ENCODE assay signal across 8 mouse cellular contexts in the genomic region with DNA sequence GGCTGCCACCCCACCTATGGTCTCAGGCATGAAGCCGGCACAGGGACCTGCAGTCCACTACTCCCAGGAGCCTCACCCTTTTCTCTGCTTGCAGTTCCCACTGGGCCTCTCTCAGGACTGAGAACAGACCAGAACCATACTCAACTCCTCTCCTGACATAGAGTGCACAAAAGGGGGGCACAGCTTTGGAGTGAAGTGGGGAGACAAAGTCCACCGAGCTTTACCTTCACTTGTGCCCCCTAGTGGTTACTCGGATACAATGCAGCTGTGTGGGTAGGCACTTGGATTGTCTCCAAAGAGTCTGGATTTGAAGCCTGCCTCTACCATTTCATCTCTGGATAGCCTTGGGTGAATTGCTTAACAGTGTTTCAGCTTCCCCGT.
DNase-seq lines count a peak whose midpoint lies in the region; ATAC-seq and TF ChIP-seq lines count a peak whose summit lies in the region.

No protein-coding gene starts in this region.

- H3K9ac ChIP-seq in limb, embryonic 11.5 days (ENCODE audit: low read length): no peak overlapping the region
- no peak overlapping the region for H3K9ac ChIP-seq in forebrain, embryonic 14.5 days (ENCODE audit: low read length)
- no peak overlapping the region for H3K9ac ChIP-seq in hindbrain, embryonic 15.5 days
- H3K9ac ChIP-seq in lung, embryonic 14.5 days: no peak overlapping the region
- no peak overlapping the region for H3K9ac ChIP-seq in stomach, embryonic 14.5 days (replicated peaks; ENCODE audit: low read depth, low read length)

- intact Hi-C loops in gastrocnemius, postnatal 36 days (cut with DNase I): loop anchor here (10.0 kb wide), 1 partner anchor 548 kb away; no protein-coding TSS in a partner anchor

- peak; percentile 70 for TF ChIP-seq CTCF in lung, embryonic 14.5 days (IDR thresholded peaks at IDR 0.05; ENCODE audit: low read depth)

- no peaks in the 10 kb centered on the region for H3K9me3 ChIP-seq in limb, embryonic 11.5 days (ENCODE audit: control insufficient read depth, low read length)
- no peaks in the 10 kb centered on the region for H3K9me3 ChIP-seq in limb, embryonic 10.5 days (replicated peaks)
- no peaks in the 10 kb centered on the region for H3K9me3 ChIP-seq in forebrain, embryonic 14.5 days (replicated peaks; ENCODE audit: control insufficient read depth, low read length)
- no peaks in the 10 kb centered on the region for H3K9me3 ChIP-seq in hindbrain, embryonic 15.5 days
- no peaks in the 10 kb centered on the region for H3K9me3 ChIP-seq in lung, embryonic 14.5 days (ENCODE audit: low read depth, low read length)
- H3K9me3 ChIP-seq in stomach, embryonic 14.5 days (ENCODE audit: control insufficient read depth, low read depth, low read length): no peaks in the 10 kb centered on the region

- 49% methylated on average over 4 of the region's 4 CpGs for WGBS in limb, embryonic 11.5 days
- WGBS in limb, embryonic 10.5 days: 46% methylated on average over 4 of the region's 4 CpGs
- WGBS in forebrain, embryonic 14.5 days: 27% methylated on average over 4 of the region's 4 CpGs
- 31% methylated on average over 4 of the region's 4 CpGs for WGBS in hindbrain, embryonic 15.5 days
- 43% methylated on average over 4 of the region's 4 CpGs for WGBS in lung, embryonic 14.5 days
- WGBS in stomach, embryonic 14.5 days: 42% methylated on average over 4 of the region's 4 CpGs

- no peak overlapping the region for H3K4me2 ChIP-seq in limb, embryonic 11.5 days (ENCODE audit: low read depth, severe bottlenecking)
- H3K4me2 ChIP-seq in forebrain, embryonic 14.5 days (ENCODE audit: low read length): no peak overlapping the region
- 0 out of 2 replicates have a peak overlapping the region, but pooled peaks have one; percentile 15 for H3K4me2 ChIP-seq in hindbrain, embryonic 15.5 days
- no peak overlapping the region for H3K4me2 ChIP-seq in lung, embryonic 14.5 days
- no peak overlapping the region for H3K4me2 ChIP-seq in stomach, embryonic 14.5 days (replicated peaks; ENCODE audit: low read depth, low read length)

- peak; percentile 55 for DNase-seq in limb, embryonic 11.5 days (ENCODE audit: low spot score)
- DNase-seq in limb, embryonic 10.5 days (ENCODE audit: low spot score): no peak
- peak; percentile 23 to 29 for DNase-seq in adrenal gland, postnatal 36 days
- peak; percentile 84 for DNase-seq in forebrain, embryonic 14.5 days (ENCODE audit: low spot score)
- DNase-seq in lung, embryonic 14.5 days: peak; percentile 59
- DNase-seq in gastrocnemius, postnatal 36 days: no peak

- H3K36me3 ChIP-seq in limb, embryonic 11.5 days (ENCODE audit: control insufficient read depth, insufficient read depth, low read length): no peaks in the 10 kb centered on the region
- H3K36me3 ChIP-seq in limb, embryonic 10.5 days: no peaks in the 10 kb centered on the region
- peaks cover 16% of the 10 kb centered on the region; the same call in 1 of the 2 replicates for H3K36me3 ChIP-seq in forebrain, embryonic 14.5 days (ENCODE audit: control insufficient read depth, insufficient read depth, low read length)
- H3K36me3 ChIP-seq in hindbrain, embryonic 15.5 days: peaks cover 5% of the 10 kb centered on the region; the same call in 1 of the 2 replicates
- no peaks in the 10 kb centered on the region for H3K36me3 ChIP-seq in lung, embryonic 14.5 days (ENCODE audit: insufficient read depth)
- H3K36me3 ChIP-seq in stomach, embryonic 14.5 days (ENCODE audit: control insufficient read depth, insufficient read depth, low read length): no peaks in the 10 kb centered on the region

- no peak overlapping the region for H3K27ac ChIP-seq in limb, embryonic 11.5 days (replicated peaks; ENCODE audit: low read depth, low read length)
- no peak overlapping the region for H3K27ac ChIP-seq in limb, embryonic 10.5 days
- peak overlapping the region; percentile 78 for H3K27ac ChIP-seq in forebrain, embryonic 14.5 days (ENCODE audit: low read depth, low read length)
- peak overlapping the region; percentile 76 for H3K27ac ChIP-seq in hindbrain, embryonic 15.5 days (replicated peaks)
- H3K27ac ChIP-seq in lung, embryonic 14.5 days (ENCODE audit: low read depth): no peak overlapping the region
- no peak overlapping the region for H3K27ac ChIP-seq in stomach, embryonic 14.5 days (ENCODE audit: low read length)

- no peak for ATAC-seq in limb, embryonic 11.5 days (ENCODE audit: insufficient number of reproducible peaks, low FRiP score, low TSS enrichment, low read depth)
- ATAC-seq in forebrain, embryonic 14.5 days: no peak; the same call in none of the 2 replicates
- no peak for ATAC-seq in hindbrain, embryonic 15.5 days (ENCODE audit: low FRiP score, low read depth)
- ATAC-seq in lung, embryonic 14.5 days (ENCODE audit: insufficient read depth): no peak
- 0 out of 2 replicates have a peak, but pooled peaks have one; percentile 10 for ATAC-seq in stomach, embryonic 14.5 days (ENCODE audit: insufficient number of reproducible peaks, insufficient read depth, low FRiP score, low read depth)

- H3K4me3 ChIP-seq in limb, embryonic 11.5 days (ENCODE audit: low read depth, low read length): no peak overlapping the region
- H3K4me3 ChIP-seq in limb, embryonic 10.5 days: no peak overlapping the region
- no peak overlapping the region for H3K4me3 ChIP-seq in forebrain, embryonic 14.5 days (ENCODE audit: low read depth, low read length)
- no peak overlapping the region for H3K4me3 ChIP-seq in hindbrain, embryonic 15.5 days
- no peak overlapping the region for H3K4me3 ChIP-seq in lung, embryonic 14.5 days (ENCODE audit: low read depth, low read length)
- H3K4me3 ChIP-seq in stomach, embryonic 14.5 days (ENCODE audit: low read depth, low read length): no peak overlapping the region

- H3K27me3 ChIP-seq in limb, embryonic 11.5 days (ENCODE audit: control insufficient read depth, insufficient read depth, low read length): no peaks in the 10 kb centered on the region
- H3K27me3 ChIP-seq in limb, embryonic 10.5 days (ENCODE audit: low read depth, poor library complexity, severe bottlenecking): peaks cover 73% of the 10 kb centered on the region
- no peaks in the 10 kb centered on the region for H3K27me3 ChIP-seq in forebrain, embryonic 14.5 days (replicated peaks; ENCODE audit: control insufficient read depth, insufficient read depth, low read length)
- H3K27me3 ChIP-seq in hindbrain, embryonic 15.5 days: peaks cover 7% of the 10 kb centered on the region; the same call in 1 of the 2 replicates
- H3K27me3 ChIP-seq in lung, embryonic 14.5 days (ENCODE audit: insufficient read depth, low read length): no peaks in the 10 kb centered on the region
- H3K27me3 ChIP-seq in stomach, embryonic 14.5 days (ENCODE audit: control insufficient read depth, insufficient read depth, low read length): no peaks in the 10 kb centered on the region

- peaks cover 5% of the 10 kb centered on the region; the same call in 1 of the 2 replicates for H3K4me1 ChIP-seq in limb, embryonic 11.5 days (ENCODE audit: control insufficient read depth, insufficient read depth, low read length)
- peaks cover 21% of the 10 kb centered on the region for H3K4me1 ChIP-seq in limb, embryonic 10.5 days
- peaks cover 34% of the 10 kb centered on the region for H3K4me1 ChIP-seq in forebrain, embryonic 14.5 days (ENCODE audit: control insufficient read depth, insufficient read depth, low read length)
- H3K4me1 ChIP-seq in hindbrain, embryonic 15.5 days (replicated peaks): peaks cover 30% of the 10 kb centered on the region
- H3K4me1 ChIP-seq in lung, embryonic 14.5 days (ENCODE audit: insufficient read depth): no peaks in the 10 kb centered on the region
- no peaks in the 10 kb centered on the region for H3K4me1 ChIP-seq in stomach, embryonic 14.5 days (ENCODE audit: control insufficient read depth, insufficient read depth, low read length)

Comparison
In these comparisons a context has a peak if more than half of its experiments do, and no peak if none do; other contexts are left out.
1. DNase-seq: peak in limb, embryonic 11.5 days (single experiment), adrenal gland, postnatal 36 days (2 of 2), forebrain, embryonic 14.5 days (single experiment) and lung, embryonic 14.5 days (single experiment); none in limb, embryonic 10.5 days (single experiment) and gastrocnemius, postnatal 36 days (0 of 2).
2. H3K27ac ChIP-seq: peak in forebrain, embryonic 14.5 days (single experiment) and hindbrain, embryonic 15.5 days (single experiment); none in limb, embryonic 11.5 days (single experiment), limb, embryonic 10.5 days (single experiment), lung, embryonic 14.5 days (single experiment) and stomach, embryonic 14.5 days (single experiment).